Mouse (Mus musculus) inflammation-experienced regulatory T-cells, adult 6 months (primary cell): ENCODE measurements around the gene Tmem45a. TPM values are rescaled to one million over a fixed set of nuclear protein-coding genes. Genes with fewer than 3 reads are reported as not detected.

Source experiments
- ATAC-seq: one replicate; pipeline ENCODE4 v1.8.0; 2017
- polyA plus RNA-seq, 3 experiments: library from polyadenylated mRNA; unstranded; fragments of 100-300 nt; shearing (Covaris generic); gene quantifications; one replicate each; pipeline ENCODE4 v1.2.1; 2017

Tmem45a gene
- polyA plus RNA-seq, 3 experiments from 2014 or later = 0.34 to 0.58 TPM; not detected in 1

GRCm38 (mm10) chr16:56795481-56796139 lies 90.4 kb downstream of the Tmem45a start, which contains the start of gene Adgrg7:
Gene Adgrg7 (minus strand): TSS chr16:56795855.
- ATAC-seq = no peak

- ATAC-seq = no peak
Measured at GRCm38 (mm10) chr16:56794383-56795144, 91.4 kb downstream of the Tmem45a start.

GRCm38 (mm10) chr16:56793778-56794177 lies 92.2 kb downstream of the Tmem45a start:
- no peak for ATAC-seq

- no peak for ATAC-seq
Measured at GRCm38 (mm10) chr16:56785943-56786342, 100.0 kb downstream of the Tmem45a start.

GRCm38 (mm10) chr16:56771163-56772105 lies 114.5 kb downstream of the Tmem45a start:
- ATAC-seq = peak; percentile 85

Other genes starting within 250 kb of the Tmem45a start
- gene Tfg, start 168.7 kb downstream of the Tmem45a start, polyA plus RNA-seq = 10 to 100 TPM; 50.7 to 77.4 (median 66.3) TPM
- gene Adgrg7, start 90.3 kb downstream of the Tmem45a start, polyA plus RNA-seq = not detected
- gene Lnp1, start 41.9 kb upstream of the Tmem45a start, polyA plus RNA-seq = not detected
- gene Tmem45a2, start 185.2 kb upstream of the Tmem45a start, polyA plus RNA-seq = not detected
- 10 to 100 TPM; 10.8 to 14.7 (median 11.7) TPM for gene Tomm70a, start 235.5 kb upstream of the Tmem45a start, polyA plus RNA-seq